Mouse (Mus musculus) ES-E14 (cell line): ENCODE data around the gene Cnih2. TPM values are rescaled to one million over a fixed set of nuclear protein-coding genes. Genes with fewer than 3 reads are reported as not detected.

Experiments
- DNase-seq: peaks from one replicate; pipeline ENCODE4 v3.0.0-alpha.2; 2013; ENCODE audit warnings: low read depth, low spot score
- H3K27ac ChIP-seq: 2 replicates; pipeline ENCODE4 v1.5.1; 2012; ENCODE audit warnings: low read depth, mild to moderate bottlenecking, low read length, moderate library complexity, mixed read lengths; ENCODE audit not compliant: poor library complexity, insufficient read depth, severe bottlenecking
- H3K36me3 ChIP-seq: 2 replicates; pipeline ENCODE4 v1.6.1; 2012; ENCODE audit warnings: mild to moderate bottlenecking, low read length, moderate library complexity, mixed read lengths; ENCODE audit not compliant: control insufficient read depth, poor library complexity, insufficient read depth, severe bottlenecking
- H3K4me1 ChIP-seq, 2 experiments: fragments of 150-350 bp in 1 of 2; sonication (generic) in 1 of 2; 2 replicates each; pipeline ENCODE4 v1.6.1; 2012; ENCODE audit warnings: low read length in 2 of 2, mild to moderate bottlenecking in 1 of 2, mixed read lengths in 1 of 2; ENCODE audit not compliant: control insufficient read depth in 2 of 2, insufficient read depth in 2 of 2, poor library complexity in 1 of 2
- H3K4me3 ChIP-seq, 2 experiments: fragments of 150-350 bp in 1 of 2; sonication (generic) in 1 of 2; 2 replicates each; pipeline ENCODE4 v1.5.1; 2012; ENCODE audit warnings: low read length in 2 of 2, low read depth in 1 of 2, mild to moderate bottlenecking in 1 of 2, mixed read lengths in 1 of 2; ENCODE audit not compliant: insufficient read depth in 1 of 2, poor library complexity in 1 of 2, severe bottlenecking in 1 of 2
- H3K9ac ChIP-seq: 2 replicates; pipeline ENCODE4 v1.6.1; 2012; ENCODE audit warnings: low read depth, mild to moderate bottlenecking, low read length, mixed read lengths; ENCODE audit not compliant: poor library complexity, insufficient read depth, severe bottlenecking
- H3K9me3 ChIP-seq: fragments of 150-350 bp; sonication (generic); 2 replicates; pipeline ENCODE4 v1.6.1; 2012; ENCODE audit warnings: low read depth, mild to moderate bottlenecking, low read length; ENCODE audit not compliant: control insufficient read depth, insufficient read depth
- CHD2 ChIP-seq: IDR thresholded peaks from 2 replicates; pipeline ENCODE4 v1.6.1; 2014; ENCODE audit warnings: mild to moderate bottlenecking, low read depth, low read length, inconsistent platforms
- HCFC1 ChIP-seq: IDR thresholded peaks from 2 replicates; pipeline ENCODE4 v1.6.1; 2012; ENCODE audit warnings: low read length, inconsistent platforms, borderline replicate concordance; ENCODE audit not compliant: insufficient read depth
- MAFK ChIP-seq: IDR thresholded peaks from 2 replicates; pipeline ENCODE4 v1.6.1; 2014; ENCODE audit warnings: mild to moderate bottlenecking, low read depth, low read length, inconsistent platforms; ENCODE audit not compliant: insufficient read depth
- ZC3H11A ChIP-seq: IDR thresholded peaks from 2 replicates; pipeline ENCODE4 v1.6.1; 2012; ENCODE audit warnings: low read depth, mild to moderate bottlenecking, inconsistent platforms, low read length, borderline replicate concordance
- ZNF384 ChIP-seq: IDR thresholded peaks from 2 replicates; pipeline ENCODE4 v1.6.1; 2012; ENCODE audit warnings: low read depth, low read length, inconsistent platforms
- in situ Hi-C, 2 experiments: fragments of 600-800 bp; cut with MboI; formaldehyde crosslinking; loops; one replicate each; pipeline ENCODE4 v1.15.1; 2025; ENCODE audit warnings: low sequenced_read_pairs in 2 of 2, inconsistent platforms in 1 of 2; ENCODE audit not compliant: unreplicated experiment in 2 of 2
- total RNA-seq: library from RNA; depleted of rRNA; stranded (reverse); fragments of 300-350 nt; gene quantifications from 2 replicates; pipeline ENCODE4 v1.2.3, GENCODE M21; 2012

The Cnih2 gene
- total RNA-seq, 1 experiment, result 2.5 TPM

DNA sequence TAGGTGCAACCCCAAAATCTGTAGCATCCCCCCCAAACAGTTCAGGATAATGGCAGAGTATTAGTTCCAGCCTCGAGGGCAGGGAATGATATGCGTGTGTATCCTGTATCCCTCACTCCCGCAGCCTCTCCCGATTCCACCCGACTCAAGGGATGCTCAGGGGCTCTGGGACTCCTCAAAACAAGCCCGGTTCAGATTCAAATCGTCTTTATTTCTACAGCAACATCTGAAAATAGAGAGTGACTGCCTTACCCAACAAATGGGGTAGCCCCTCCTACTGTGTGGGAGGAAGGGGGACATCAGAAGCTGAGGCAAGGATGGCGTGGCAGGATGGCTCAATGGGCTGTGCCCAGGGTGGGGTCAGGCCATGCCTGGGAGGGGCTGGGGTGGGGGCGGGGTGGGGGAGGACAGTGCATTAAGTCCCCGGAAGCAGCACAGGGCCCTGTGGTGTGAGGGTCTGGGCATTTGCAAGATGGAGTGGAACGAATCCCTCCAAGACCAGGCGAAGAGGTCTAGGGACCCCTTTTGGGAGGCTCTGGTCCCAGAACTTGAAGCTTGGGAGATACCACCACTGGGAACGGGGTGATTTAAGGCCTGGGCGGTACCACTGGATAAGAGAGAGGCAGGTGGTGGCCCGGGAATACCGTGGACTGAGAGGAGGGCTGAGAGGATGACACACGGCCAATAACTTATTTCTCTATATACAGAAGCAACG is 9.4 kb upstream of the Cnih2 start:
- Histone ChIP-seq H3K36me3 (peaks cover 27% of the 10 kb centered on the region), H3K9ac (peak overlapping the region; percentile 7; the same call in 1 of the 2 replicates), H3K4me3 (no peak overlapping the region), H3K27ac (no peak overlapping the region), H3K4me1 (peaks cover 0 to 15% of the 10 kb centered on the region in 2 experiments; a peak in 2 of 4 replicates), H3K9me3 (no peaks in the 10 kb centered on the region)
- no peak for DNase-seq
- TF ChIP-seq ZNF384, result no peak
- no peak for TF ChIP-seq HCFC1
- no peak for TF ChIP-seq MAFK
- TF ChIP-seq CHD2, result no peak
- in situ Hi-C loops, result no loop called here

DNA sequence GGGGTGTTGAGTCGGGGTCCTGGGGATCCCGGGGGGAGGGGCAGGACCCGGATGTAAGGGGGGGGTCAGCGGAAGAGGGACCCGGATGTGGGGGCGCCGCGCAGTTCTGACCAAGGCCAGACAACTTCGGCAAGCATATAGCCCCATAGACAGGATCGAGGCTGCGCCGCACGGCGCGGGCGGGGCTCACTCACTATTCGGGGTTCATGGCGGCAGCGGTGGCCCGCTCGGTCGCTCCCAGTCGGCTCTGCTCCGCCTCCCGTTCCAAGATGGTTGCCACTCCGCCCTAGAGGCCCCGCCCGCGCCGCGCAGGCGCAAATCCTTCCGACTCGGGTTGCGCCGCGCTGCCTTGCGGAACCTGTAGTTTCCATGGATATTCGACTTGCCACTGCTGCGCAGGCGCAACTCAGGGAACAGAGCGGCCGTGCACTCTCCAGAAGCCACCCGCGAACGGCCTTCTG is 8.4 kb upstream of the Cnih2 start, which contains the start of gene Rab1b:
Gene Rab1b (minus strand): TSS at position 342 of the 461 bp plus-strand sequence.
- Histone ChIP-seq H3K4me1 (peaks cover 0 to 17% of the 10 kb centered on the region in 2 experiments; a peak in 2 of 4 replicates), H3K9me3 (no peaks in the 10 kb centered on the region), H3K9ac (peak within 1 kb of the TSS; percentile 96), H3K4me3 (peak within 1 kb of the TSS; percentile 89 to 97), H3K27ac (peak within 1 kb of the TSS; percentile 88), H3K36me3 (peaks cover 29% of the 10 kb centered on the region)
- TF ChIP-seq ZC3H11A (no peak), HCFC1 (peak; percentile 96)
- in situ Hi-C loops, result no loop called here
- peak; percentile 96 for DNase-seq

- TF ChIP-seq ZNF384 (no peak), HCFC1 (no peak), MAFK (no peak), CHD2 (no peak), ZC3H11A (no peak)
- Histone ChIP-seq H3K9ac (peak overlapping the region; percentile 96), H3K27ac (peak overlapping the region; percentile 88; the same call in 1 of the 2 replicates), H3K36me3 (peaks cover 30% of the 10 kb centered on the region), H3K9me3 (no peaks in the 10 kb centered on the region), H3K4me1 (peaks cover 0 to 17% of the 10 kb centered on the region in 2 experiments; a peak in 2 of 4 replicates), H3K4me3 (peak overlapping the region; percentile 89 to 97)
- in situ Hi-C loops, result no loop called here
- no peak for DNase-seq
Measured at GRCm38 (mm10) chr19:5106074-5106473, 7.8 kb upstream of the Cnih2 start.

DNA sequence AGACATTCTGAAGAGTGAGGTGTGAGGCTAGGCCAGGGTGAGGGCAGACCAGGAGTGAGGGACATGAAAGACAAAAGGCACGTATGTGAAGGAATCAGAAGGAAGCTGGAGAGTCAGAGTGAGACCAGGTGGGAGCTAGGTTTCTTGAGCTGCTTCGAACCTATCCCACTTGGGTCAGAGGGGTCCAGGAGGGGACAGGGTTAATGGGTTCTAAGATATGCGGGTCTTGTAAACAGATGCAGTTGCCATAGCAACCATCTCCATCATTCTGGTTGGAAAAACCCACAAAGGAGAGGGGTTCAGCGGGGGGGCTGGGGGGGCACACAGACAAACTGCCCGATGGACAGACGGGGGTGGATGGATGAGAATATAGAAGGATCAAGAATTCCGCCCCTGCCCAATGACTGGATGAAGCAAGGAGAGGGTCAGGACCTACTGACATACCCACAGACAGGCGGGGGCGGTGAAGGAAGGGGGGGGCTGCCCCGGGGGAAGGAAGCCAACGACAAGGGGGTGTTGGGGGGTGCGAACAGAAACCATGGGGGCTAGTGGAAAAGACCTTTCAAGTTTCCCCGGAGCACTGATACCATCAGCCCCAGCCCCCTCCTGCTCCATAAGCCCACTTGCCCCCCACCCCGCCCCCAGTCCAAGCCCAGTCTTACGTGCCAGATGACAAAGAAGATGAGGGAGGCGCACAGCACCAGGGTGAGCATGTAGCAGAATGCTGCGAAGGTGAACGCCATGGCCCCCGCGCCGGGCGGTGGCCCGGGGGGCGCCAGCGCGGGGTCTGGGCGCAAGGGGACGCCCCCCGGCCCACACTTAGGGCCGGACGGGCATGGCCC is 579 bp downstream of the Cnih2 start:
- H3K4me1 ChIP-seq, result peaks cover 0 to 20% of the 10 kb centered on the region in 2 experiments; a peak in 1 of 4 replicates
- no peaks in the 10 kb centered on the region for H3K9me3 ChIP-seq
- in situ Hi-C loops, result no loop called here
- peaks cover 24% of the 10 kb centered on the region for H3K36me3 ChIP-seq
- H3K27ac ChIP-seq, result no peak overlapping the region
- H3K9ac ChIP-seq, result peak overlapping the region; percentile 74
- TF ChIP-seq HCFC1 (no peak), MAFK (no peak), ZC3H11A (no peak), CHD2 (no peak)
- H3K4me3 ChIP-seq, result peak overlapping the region; percentile 64 to 72; a peak in 3 of 4 replicates
- no peak for DNase-seq
